Mouse (Mus musculus): ENCODE measurements around the gene Auts2.

Auts2 gene

GRCm38 (mm10) chr5:132268351-132268967 lies 274.7 kb downstream of the Auts2 start:
- DNase-seq (ENCODE audit: low read depth in 2 of 2, low spot score in 2 of 2), result no peak

DNA sequence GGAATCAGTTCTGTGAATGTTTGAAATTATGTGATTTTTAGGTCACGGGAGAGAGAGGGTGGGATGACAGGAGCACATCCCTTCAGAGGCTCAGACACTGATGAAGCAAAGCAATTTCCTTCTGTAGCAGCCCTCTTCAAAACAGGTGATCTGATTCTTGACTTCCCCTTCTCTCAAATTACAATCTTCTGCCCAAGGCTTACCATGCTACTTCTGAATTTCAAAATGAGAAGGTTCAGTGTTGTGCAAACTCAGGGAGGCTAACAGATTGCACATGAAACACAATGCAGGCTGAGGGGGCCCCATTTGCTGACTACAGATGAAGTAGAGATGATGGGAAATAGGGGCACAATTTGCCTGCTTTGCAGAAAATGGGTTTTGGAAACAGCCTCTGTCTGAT lies 278.1 kb downstream of the Auts2 start:
- DNase-seq (ENCODE audit: low read depth in 2 of 2, low spot score in 2 of 2), result no peak

GRCm38 (mm10) chr5:132261750-132262149 lies 281.4 kb downstream of the Auts2 start:
- no peak for DNase-seq (ENCODE audit: low read depth in 2 of 2, low spot score in 2 of 2)

DNA sequence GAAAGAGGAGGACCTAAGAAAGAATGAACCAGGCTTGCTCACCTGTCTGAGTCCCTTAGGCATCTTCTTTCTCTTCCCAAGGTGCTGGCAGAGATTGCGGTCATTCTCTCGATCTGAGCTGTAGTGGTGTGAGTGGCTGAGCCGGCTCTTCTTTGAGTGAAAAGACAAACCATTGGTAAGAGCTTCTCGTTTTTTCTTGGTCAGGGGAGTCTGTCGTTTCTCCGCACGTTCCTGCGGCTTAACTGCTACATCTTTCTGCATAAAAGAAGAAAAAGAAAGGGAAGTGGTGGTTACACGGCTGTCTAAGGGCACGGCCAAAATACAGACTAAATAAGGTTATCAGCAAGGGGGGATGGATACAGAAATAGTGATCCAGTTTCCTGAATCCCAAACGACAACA lies 284.3 kb downstream of the Auts2 start:
- DNase-seq (ENCODE audit: low read depth in 2 of 2, low spot score in 2 of 2), result no peak

GRCm38 (mm10) chr5:132255579-132255978 lies 287.6 kb downstream of the Auts2 start:
- no peak for DNase-seq (ENCODE audit: low read depth in 2 of 2, low spot score in 2 of 2)

DNA sequence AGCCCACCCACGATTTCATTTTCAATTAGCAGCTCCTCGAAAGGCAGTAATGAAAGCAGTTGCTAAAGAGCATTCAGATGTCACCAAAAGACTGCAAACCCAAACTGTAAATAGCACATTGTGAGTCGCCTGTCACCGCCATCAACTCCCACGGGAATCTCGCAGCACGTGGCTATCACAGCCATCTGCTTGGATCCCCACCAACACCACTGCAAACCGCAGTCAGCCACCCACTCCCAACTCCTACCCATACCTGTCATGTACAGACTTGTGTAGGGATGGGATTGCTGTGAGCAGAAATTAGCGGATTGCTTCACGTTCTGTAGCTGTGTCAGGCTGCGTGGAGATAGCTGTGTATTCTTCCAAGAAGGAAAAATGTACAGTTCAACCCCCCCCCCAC lies 293.6 kb downstream of the Auts2 start:
- DNase-seq (ENCODE audit: low read depth in 2 of 2, low spot score in 2 of 2), result no peak

DNA sequence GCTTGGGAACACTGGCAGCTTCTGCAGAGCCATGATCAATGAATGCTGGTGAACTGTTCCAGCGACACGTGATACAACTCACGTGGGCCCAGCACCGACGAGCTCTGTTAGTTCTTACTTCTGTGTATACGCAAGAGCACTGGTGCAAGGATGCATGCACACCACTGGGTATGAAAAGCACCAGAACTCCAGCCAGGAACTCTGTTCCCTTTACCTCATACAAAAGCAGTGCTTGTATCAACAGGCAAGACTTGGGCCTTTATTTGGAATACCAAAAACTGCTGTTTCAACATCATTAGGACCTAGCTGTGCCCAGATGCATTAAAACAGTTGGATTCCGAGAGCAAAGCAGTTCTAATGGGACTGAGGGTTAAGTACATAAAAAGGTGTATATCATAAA lies 295.1 kb downstream of the Auts2 start:
- DNase-seq (ENCODE audit: low read depth in 2 of 2, low spot score in 2 of 2), result no peak

GRCm38 (mm10) chr5:132235460-132235859 lies 307.7 kb downstream of the Auts2 start:
- no peak for DNase-seq (ENCODE audit: low read depth in 2 of 2, low spot score in 2 of 2)

GRCm38 (mm10) chr5:132234471-132234870 lies 308.7 kb downstream of the Auts2 start:
- DNase-seq (ENCODE audit: low read depth in 2 of 2, low spot score in 2 of 2), result no peak

GRCm38 (mm10) chr5:132231280-132232047 lies 311.7 kb downstream of the Auts2 start:
- no peak for DNase-seq (ENCODE audit: low read depth in 2 of 2, low spot score in 2 of 2)

DNA sequence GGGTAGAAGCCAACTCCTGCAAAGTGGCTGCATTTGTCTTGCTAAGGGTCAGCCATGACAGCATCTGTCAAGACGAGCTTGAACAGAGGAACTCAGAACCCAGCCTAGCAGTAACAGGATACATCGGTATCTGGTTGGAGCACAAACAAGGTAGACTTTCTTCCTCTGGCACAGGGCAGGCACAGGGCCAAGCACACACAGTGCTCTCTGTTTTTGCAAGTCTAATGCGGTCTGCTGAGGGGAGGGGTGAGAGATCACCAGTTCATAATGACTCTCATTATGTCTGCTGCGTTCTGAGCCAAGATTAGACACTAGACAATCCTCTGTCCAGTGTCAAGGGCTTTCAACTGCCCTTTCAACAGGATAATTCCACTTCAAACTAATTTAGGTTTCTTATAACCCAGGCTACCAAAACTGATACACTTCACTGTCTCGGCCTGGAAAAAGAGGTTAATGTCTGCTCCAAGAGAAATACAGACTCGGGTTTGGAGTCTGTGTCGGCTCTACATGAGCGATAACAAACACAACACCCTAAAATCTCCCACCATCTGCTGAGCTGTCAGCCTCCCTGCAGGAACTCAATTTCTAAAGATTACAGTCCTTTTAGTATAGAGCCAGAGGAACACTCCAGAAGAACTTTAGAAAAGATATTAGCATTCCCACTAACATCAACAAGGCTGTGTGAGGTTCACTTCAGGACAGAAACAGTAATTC lies 313.3 kb downstream of the Auts2 start:
- no peak for DNase-seq (ENCODE audit: low read depth in 2 of 2, low spot score in 2 of 2)

GRCm38 (mm10) chr5:132229023-132229422 lies 314.1 kb downstream of the Auts2 start:
- no peak for DNase-seq (ENCODE audit: low read depth in 2 of 2, low spot score in 2 of 2)

GRCm38 (mm10) chr5:132220376-132220930 lies 322.7 kb downstream of the Auts2 start:
- no peak for DNase-seq (ENCODE audit: low read depth in 2 of 2, low spot score in 2 of 2)

DNA sequence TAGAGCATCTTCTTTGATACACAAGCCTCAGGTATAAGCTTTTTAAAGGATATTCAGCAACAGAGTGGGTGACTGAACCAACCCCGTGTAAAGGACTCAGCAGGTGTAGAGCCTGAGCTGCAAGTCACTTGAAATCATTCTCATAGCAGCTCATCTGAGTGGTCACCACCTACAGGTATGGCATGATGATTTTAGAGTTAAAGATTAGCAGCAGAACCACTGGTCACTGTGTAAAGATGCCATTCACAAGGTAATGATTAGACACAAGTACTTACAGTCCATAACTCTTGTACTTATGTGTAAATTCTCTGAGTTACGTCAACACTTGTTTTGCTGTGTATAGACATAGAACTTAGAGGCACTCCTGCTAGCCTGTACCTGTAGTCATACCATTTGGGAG lies 327.0 kb downstream of the Auts2 start:
- DNase-seq (ENCODE audit: low read depth in 2 of 2, low spot score in 2 of 2), result no peak

- DNase-seq (ENCODE audit: low read depth in 2 of 2, low spot score in 2 of 2), result no peak
These were observed 330.7 kb downstream of the Auts2 start for GRCm38 (mm10) chr5:132212446-132212845.

GRCm38 (mm10) chr5:132209694-132210093 lies 333.4 kb downstream of the Auts2 start:
- no peak for DNase-seq (ENCODE audit: low read depth in 2 of 2, low spot score in 2 of 2)

DNA sequence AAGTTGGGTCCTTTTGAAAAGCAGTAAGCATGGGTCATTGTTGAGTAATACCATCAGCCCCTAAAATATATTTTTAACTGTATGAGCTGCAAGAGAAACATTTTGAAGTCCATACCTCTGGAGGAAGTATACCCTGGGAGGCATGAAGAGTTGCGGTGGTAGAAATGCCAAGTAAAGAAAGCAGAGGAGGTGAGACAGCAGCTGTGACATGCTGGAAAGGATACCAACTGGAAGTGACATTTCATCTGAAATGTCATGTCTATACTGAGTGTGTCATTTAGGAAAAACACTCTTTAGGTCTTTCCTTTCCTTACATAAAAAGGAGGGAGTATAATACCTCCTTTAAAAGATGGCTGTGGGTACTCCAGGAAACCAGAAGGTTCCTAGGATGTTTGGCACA lies 336.9 kb downstream of the Auts2 start:
- no peak for DNase-seq (ENCODE audit: low read depth in 2 of 2, low spot score in 2 of 2)

GRCm38 (mm10) chr5:132203846-132204245 lies 339.3 kb downstream of the Auts2 start:
- DNase-seq (ENCODE audit: low read depth in 2 of 2, low spot score in 2 of 2), result no peak

- no peak for DNase-seq (ENCODE audit: low read depth in 2 of 2, low spot score in 2 of 2)
These were observed 342.0 kb downstream of the Auts2 start for GRCm38 (mm10) chr5:132201077-132201645.

- DNase-seq (ENCODE audit: low read depth in 2 of 2, low spot score in 2 of 2), result no peak
These were observed 342.5 kb downstream of the Auts2 start for GRCm38 (mm10) chr5:132200595-132200994.

DNA sequence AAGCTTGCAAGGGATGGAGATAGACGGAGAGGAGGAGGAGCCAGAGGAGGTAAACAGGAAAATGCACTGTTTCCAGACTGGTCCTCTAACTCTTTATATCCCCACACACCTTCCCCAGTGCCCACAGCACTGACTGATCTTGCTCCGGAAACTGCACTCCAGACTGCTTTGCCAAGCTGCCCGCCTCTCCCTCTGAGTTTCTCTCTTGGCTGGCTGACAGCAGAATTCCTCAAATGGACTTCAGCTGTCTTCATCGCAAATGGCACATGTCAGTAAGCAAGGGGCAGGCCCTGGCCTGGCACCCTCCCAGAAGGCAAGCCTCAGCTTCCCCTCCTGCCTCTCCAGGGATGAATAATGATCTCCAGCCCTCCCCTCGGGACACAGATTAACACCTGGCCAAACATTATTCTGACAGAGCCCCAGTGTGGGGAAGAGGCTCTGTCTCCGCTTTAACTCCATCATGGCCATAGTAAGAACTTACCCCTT lies 348.1 kb downstream of the Auts2 start:
- no peak for DNase-seq (ENCODE audit: low read depth in 2 of 2, low spot score in 2 of 2)

All from CD8-positive naive resting alpha-beta T cell, adult 2 months (primary cell).